Mouse (Mus musculus): ENCODE results near the gene Fam19a3.
"Not testable (repeated sequence)": the region's sequence is repeated elsewhere in the genome, so short reads cannot be mapped to it uniquely, and the experiment has no call there.

Fam19a3 gene

GRCm38 (mm10) chr3:104781471-104781903 is at the start of gene Fam19a3:
TSS of gene Fam19a3 (minus strand) at chr3:104781840.
- peak in 1 of 2 experiments; percentile 22 for DNase-seq (ENCODE audit: low read depth in 2 of 2, low spot score in 2 of 2)

GRCm38 (mm10) chr3:104822413-104822812 is 40.8 kb upstream of the Fam19a3 start:
- no peak for DNase-seq (ENCODE audit: low read depth in 2 of 2, low spot score in 2 of 2)

GRCm38 (mm10) chr3:104820426-104820825 is 38.8 kb upstream of the Fam19a3 start:
- no peak for DNase-seq (ENCODE audit: low read depth in 2 of 2, low spot score in 2 of 2)

GRCm38 (mm10) chr3:104818749-104819134 is 37.1 kb upstream of the Fam19a3 start:
- no peak for DNase-seq (ENCODE audit: low read depth in 2 of 2, low spot score in 2 of 2)

- DNase-seq (ENCODE audit: low read depth in 2 of 2, low spot score in 2 of 2): peak; percentile 32 to 46
Measured at GRCm38 (mm10) chr3:104817991-104818748, 36.5 kb upstream of the Fam19a3 start, which contains the start of gene Mov10. TSS of gene Mov10 (minus strand) at chr3:104818563.

- peak in 1 of 2 experiments; percentile 26 for DNase-seq (ENCODE audit: low read depth in 2 of 2, low spot score in 2 of 2)
Measured at GRCm38 (mm10) chr3:104817481-104817990, 35.9 kb upstream of the Fam19a3 start.

- DNase-seq (ENCODE audit: low read depth in 2 of 2, low spot score in 2 of 2): no peak
Measured at GRCm38 (mm10) chr3:104816130-104816529, 34.5 kb upstream of the Fam19a3 start.

GRCm38 (mm10) chr3:104815346-104815745 is 33.7 kb upstream of the Fam19a3 start:
- DNase-seq (ENCODE audit: low read depth in 2 of 2, low spot score in 2 of 2): no peak

- DNase-seq (ENCODE audit: low read depth in 2 of 2, low spot score in 2 of 2): no peak
Measured at GRCm38 (mm10) chr3:104814746-104815145, 33.1 kb upstream of the Fam19a3 start.

GRCm38 (mm10) chr3:104813227-104813626 is 31.6 kb upstream of the Fam19a3 start:
- DNase-seq (ENCODE audit: low read depth in 2 of 2, low spot score in 2 of 2): not testable (repeated sequence)

GRCm38 (mm10) chr3:104812254-104812653 is 30.6 kb upstream of the Fam19a3 start:
- DNase-seq (ENCODE audit: low read depth in 2 of 2, low spot score in 2 of 2): no peak

GRCm38 (mm10) chr3:104811752-104812151 is 30.1 kb upstream of the Fam19a3 start:
- no peak for DNase-seq (ENCODE audit: low read depth in 2 of 2, low spot score in 2 of 2)

- no peak for DNase-seq (ENCODE audit: low read depth in 2 of 2, low spot score in 2 of 2)
Measured at GRCm38 (mm10) chr3:104805539-104805938, 23.9 kb upstream of the Fam19a3 start.

- DNase-seq (ENCODE audit: low read depth in 2 of 2, low spot score in 2 of 2): no peak
Measured at GRCm38 (mm10) chr3:104804312-104804711, 22.7 kb upstream of the Fam19a3 start.

- no peak for DNase-seq (ENCODE audit: low read depth in 2 of 2, low spot score in 2 of 2)
Measured at GRCm38 (mm10) chr3:104801481-104801880, 19.8 kb upstream of the Fam19a3 start.

GRCm38 (mm10) chr3:104800681-104801080 is 19.0 kb upstream of the Fam19a3 start:
- no peak for DNase-seq (ENCODE audit: low read depth in 2 of 2, low spot score in 2 of 2)

GRCm38 (mm10) chr3:104796430-104797082 is 14.9 kb upstream of the Fam19a3 start:
- DNase-seq (ENCODE audit: low read depth in 2 of 2, low spot score in 2 of 2): peak in 1 of 2 experiments; percentile 29

GRCm38 (mm10) chr3:104795661-104796340 is 14.2 kb upstream of the Fam19a3 start:
- no peak for DNase-seq (ENCODE audit: low read depth in 2 of 2, low spot score in 2 of 2)

- DNase-seq (ENCODE audit: low read depth in 2 of 2, low spot score in 2 of 2): no peak
Measured at GRCm38 (mm10) chr3:104794953-104795470, 13.4 kb upstream of the Fam19a3 start.

- DNase-seq (ENCODE audit: low read depth in 2 of 2, low spot score in 2 of 2): peak in 1 of 2 experiments; percentile 29
Measured at GRCm38 (mm10) chr3:104793871-104794828, 12.5 kb upstream of the Fam19a3 start.

Measured in CD8-positive naive resting alpha-beta T cell, adult 2 months (primary cell).